Mouse (Mus musculus) heart, postnatal 10 days (tissue): ENCODE measurements at regions not wholly inside any gene's neighbourhood (a gene's known extent, or its start where the extent isn't known, plus 50 kb on each side); places are given as distances from the start of the nearest gene placed in this dataset.
A peak's percentile ranks its signal among the peaks of the same experiment; 100 is the strongest.
"Not testable (repeated sequence)": the region's sequence is repeated elsewhere in the genome, so short reads cannot be mapped to it uniquely, and the experiment has no call there.

ENCODE experiments used
- DNase-seq, 2 experiments: peaks; one replicate each; pipeline ENCODE4 v3.0.0; 2021
- intact Hi-C: fragments of 180-260 bp; cut with DNase I; formaldehyde crosslinking; loops from one replicate; pipeline ENCODE4 v1.15.1; 2025

GRCm38 (mm10) chr13:10867864-10868263, 507.2 kb upstream of the Chrm3 start:
- DNase-seq = no peak
- intact Hi-C loops = no loop called here

GRCm38 (mm10) chr13:10855947-10856561, 495.4 kb upstream of the Chrm3 start:
- intact Hi-C loops, DNase-seq: not testable (repeated sequence)

GRCm38 (mm10) chr13:10845212-10845611, 484.6 kb upstream of the Chrm3 start:
- intact Hi-C loops = no loop called here
- peak in 1 of 2 experiments; percentile 1 for DNase-seq

- intact Hi-C loops = loop anchor here (5.0 kb wide), 1 partner anchor 763 kb away; no protein-coding TSS in a partner anchor
- DNase-seq = no peak
These were observed 438.8 kb upstream of the Chrm3 start for GRCm38 (mm10) chr13:10799351-10799913.
